Mouse (Mus musculus): Measurements from ENCODE around the gene Fbxo34.

- TF ChIP-seq FLI1 (IDR thresholded peaks at IDR 0.05; ENCODE audit: low read length) (no peak), GATA1 (IDR thresholded peaks at IDR 0.05; ENCODE audit: borderline replicate concordance, low read length) (no peak)
Observed at GRCm38 (mm10) chr14:47421606-47422005, 28.6 kb upstream of the Fbxo34 start.
